Mouse (Mus musculus) heart, embryonic 11.5 days (tissue): ENCODE data around the gene Gm15517. TPM values are rescaled to one million over a fixed set of nuclear protein-coding genes. Genes with fewer than 3 reads are reported as not detected.

Source experiments
- ATAC-seq: fragments of 200-750 bp; cut with Nextera tagmentation; replicated peaks from 2 replicates; pipeline ENCODE4 v1.8.0; 2017; ENCODE audit warnings: moderate library complexity; ENCODE audit not compliant: insufficient number of reproducible peaks, low FRiP score, low TSS enrichment
- H3K27ac ChIP-seq: fragments of 300-500 bp; sonication (generic); 2 replicates; pipeline ENCODE4 v1.5.1; 2014; ENCODE audit warnings: mild to moderate bottlenecking, low read depth, low read length
- H3K27me3 ChIP-seq: fragments of 300-500 bp; sonication (generic); 2 replicates; pipeline ENCODE4 v1.6.1; 2014; ENCODE audit warnings: mild to moderate bottlenecking, low read length, mixed read lengths; ENCODE audit not compliant: control insufficient read depth, insufficient read depth
- H3K36me3 ChIP-seq: fragments of 300-500 bp; sonication (generic); 2 replicates; pipeline ENCODE4 v1.6.1; 2014; ENCODE audit warnings: mild to moderate bottlenecking, low read length, moderate library complexity, mixed read lengths; ENCODE audit not compliant: control insufficient read depth, insufficient read depth
- H3K4me1 ChIP-seq: fragments of 300-500 bp; sonication (generic); 2 replicates; pipeline ENCODE4 v1.6.1; 2014; ENCODE audit warnings: low read length; ENCODE audit not compliant: control insufficient read depth, insufficient read depth
- H3K4me2 ChIP-seq: fragments of 300-500 bp; sonication (generic); 2 replicates; pipeline ENCODE4 v1.6.1; 2014; ENCODE audit warnings: mild to moderate bottlenecking, moderate library complexity
- H3K4me3 ChIP-seq: fragments of 300-500 bp; sonication (generic); 2 replicates; pipeline ENCODE4 v1.5.1; 2014; ENCODE audit warnings: low read depth, low read length
- H3K9ac ChIP-seq: fragments of 300-500 bp; sonication (generic); 2 replicates; pipeline ENCODE4 v1.6.1; 2014; ENCODE audit warnings: mild to moderate bottlenecking, low read depth, low read length, moderate library complexity
- H3K9me3 ChIP-seq: fragments of 300-500 bp; sonication (generic); replicated peaks from 2 replicates; pipeline ENCODE4 v1.6.1; 2016; ENCODE audit warnings: low read length; ENCODE audit not compliant: control insufficient read depth
- WGBS: fragments of 180-500 bp; shearing (Covaris S2); extraction: QIAGEN DNeasy Blood & Tissue Kit; methylation state at CpG from one replicate; pipeline ENCODE4 v1.1.7; 2014; ENCODE audit not compliant: insufficient replicate concordance; 5-methylcytosine and 5-hydroxymethylcytosine counted together
- polyA plus RNA-seq: library from polyadenylated mRNA; unstranded; fragments of >200 nt; fragmentation: Nextera tagmentation; extraction: Ambion mirVana; gene quantifications from 2 replicates; pipeline ENCODE4 v1.2.1, GENCODE M21; 2014

Gene Gm15517
- polyA plus RNA-seq, 1 experiment from 2014 or later = not detected

GRCm38 (mm10) chr7:44257278-44257677 is 4.0 kb upstream of the Gm15517 start, which contains the start of gene Acp4:
TSS of gene Acp4 (minus strand) at chr7:44257378.
- Histone ChIP-seq H3K9me3 (no peaks in the 10 kb centered on the region), H3K36me3 (no peaks in the 10 kb centered on the region), H3K4me1 (no peaks in the 10 kb centered on the region), H3K4me2 (no peak within 1 kb of the TSS), H3K27me3 (peaks cover 6% of the 10 kb centered on the region; the same call in 1 of the 2 replicates), H3K4me3 (no peak within 1 kb of the TSS), H3K27ac (no peak within 1 kb of the TSS), H3K9ac (no peak within 1 kb of the TSS)
- 71% methylated on average over 4 of the region's 4 CpGs for WGBS
- ATAC-seq = no peak

GRCm38 (mm10) chr7:44260410-44260809 is 837 bp upstream of the Gm15517 start:
- peaks cover 25% of the 10 kb centered on the region for H3K27me3 ChIP-seq
- 66% methylated on average over 6 of the region's 6 CpGs for WGBS
- no peaks in the 10 kb centered on the region for H3K9me3 ChIP-seq
- H3K4me3 ChIP-seq = no peak overlapping the region
- H3K9ac ChIP-seq = no peak overlapping the region
- ATAC-seq = no peak
- H3K4me1 ChIP-seq = no peaks in the 10 kb centered on the region
- H3K27ac ChIP-seq = no peak overlapping the region
- H3K36me3 ChIP-seq = no peaks in the 10 kb centered on the region
- no peak overlapping the region for H3K4me2 ChIP-seq

GRCm38 (mm10) chr7:44262791-44263643 is 1.8 kb downstream of the Gm15517 start:
- H3K9ac ChIP-seq = no peak overlapping the region
- no peak overlapping the region for H3K27ac ChIP-seq
- no peaks in the 10 kb centered on the region for H3K36me3 ChIP-seq
- H3K4me2 ChIP-seq = peak overlapping the region; percentile 45
- no peaks in the 10 kb centered on the region for H3K4me1 ChIP-seq
- 0 out of 2 replicates have a peak, but pooled peaks have one; percentile 24 for ATAC-seq
- 4% methylated on average over 34 of the region's 34 CpGs for WGBS
- H3K27me3 ChIP-seq = peaks cover 30% of the 10 kb centered on the region
- no peak overlapping the region; the same call in 1 of the 2 replicates for H3K4me3 ChIP-seq
- H3K9me3 ChIP-seq = no peaks in the 10 kb centered on the region

- H3K4me1 ChIP-seq = no peaks in the 10 kb centered on the region
- H3K9ac ChIP-seq = no peak overlapping the region
- no peaks in the 10 kb centered on the region for H3K9me3 ChIP-seq
- H3K4me2 ChIP-seq = no peak overlapping the region
- H3K36me3 ChIP-seq = no peaks in the 10 kb centered on the region
- peaks cover 26% of the 10 kb centered on the region for H3K27me3 ChIP-seq
- no peak overlapping the region for H3K27ac ChIP-seq
- 74% methylated on average over 11 of the region's 11 CpGs for WGBS
- no peak for ATAC-seq
- no peak overlapping the region for H3K4me3 ChIP-seq
Measured at GRCm38 (mm10) chr7:44268117-44268516, 6.9 kb downstream of the Gm15517 start.

GRCm38 (mm10) chr7:44269397-44269796 is 8.2 kb downstream of the Gm15517 start:
- Histone ChIP-seq H3K9ac (no peak overlapping the region), H3K4me2 (no peak overlapping the region), H3K27ac (no peak overlapping the region), H3K27me3 (peaks cover 25% of the 10 kb centered on the region), H3K4me3 (no peak overlapping the region), H3K4me1 (no peaks in the 10 kb centered on the region), H3K36me3 (no peaks in the 10 kb centered on the region), H3K9me3 (no peaks in the 10 kb centered on the region)
- ATAC-seq = no peak
- WGBS = 72% methylated on average over 2 of the region's 2 CpGs

GRCm38 (mm10) chr7:44271309-44271708 is 10.1 kb downstream of the Gm15517 start:
- H3K36me3 ChIP-seq = no peaks in the 10 kb centered on the region
- no peaks in the 10 kb centered on the region for H3K9me3 ChIP-seq
- no peak overlapping the region for H3K9ac ChIP-seq
- H3K27me3 ChIP-seq = peaks cover 23% of the 10 kb centered on the region
- no peak overlapping the region for H3K4me3 ChIP-seq
- no peak overlapping the region for H3K27ac ChIP-seq
- no peak for ATAC-seq
- H3K4me2 ChIP-seq = no peak overlapping the region
- no peaks in the 10 kb centered on the region for H3K4me1 ChIP-seq
- 67% methylated on average over 2 of the region's 2 CpGs for whole genome bisulfite sequencing

- Histone ChIP-seq H3K4me2 (no peak overlapping the region), H3K9me3 (no peaks in the 10 kb centered on the region), H3K4me3 (no peak overlapping the region), H3K36me3 (no peaks in the 10 kb centered on the region), H3K27me3 (peaks cover 19% of the 10 kb centered on the region), H3K4me1 (no peaks in the 10 kb centered on the region), H3K27ac (no peak overlapping the region), H3K9ac (no peak overlapping the region)
- WGBS = 82% methylated on average over 7 of the region's 7 CpGs
- no peak for ATAC-seq
Measured at GRCm38 (mm10) chr7:44272546-44272945, 11.3 kb downstream of the Gm15517 start.

GRCm38 (mm10) chr7:44273446-44273845 is 12.2 kb downstream of the Gm15517 start:
- Histone ChIP-seq H3K9me3 (0 out of 2 replicates have a peak, but pooled peaks cover 2% of the 10 kb centered on the region), H3K4me3 (no peak overlapping the region), H3K4me2 (no peak overlapping the region), H3K4me1 (no peaks in the 10 kb centered on the region), H3K27ac (no peak overlapping the region), H3K27me3 (peaks cover 19% of the 10 kb centered on the region), H3K36me3 (no peaks in the 10 kb centered on the region), H3K9ac (no peak overlapping the region)
- no peak for ATAC-seq
- WGBS = 58% methylated on average over 7 of the region's 7 CpGs
